Mouse (Mus musculus) ES-Bruce4 (cell line): Measurements from ENCODE around the gene Gnb5. TPM values are rescaled to one million over a fixed set of nuclear protein-coding genes. Genes with fewer than 3 reads are reported as not detected.

ENCODE experiments used
- H3K27ac ChIP-seq: 2 replicates; pipeline ENCODE4 v1.5.1; 2012; ENCODE audit warnings: low read length, inconsistent platforms; ENCODE audit not compliant: insufficient read depth
- H3K27me3 ChIP-seq: 2 replicates; pipeline ENCODE4 v1.6.1; 2012; ENCODE audit warnings: mild to moderate bottlenecking, low read length, inconsistent platforms; ENCODE audit not compliant: control insufficient read depth, poor library complexity, insufficient read depth, severe bottlenecking
- H3K36me3 ChIP-seq: 2 replicates; pipeline ENCODE4 v1.6.1; 2012; ENCODE audit warnings: inconsistent platforms, mild to moderate bottlenecking, low read length, moderate library complexity; ENCODE audit not compliant: control insufficient read depth, poor library complexity, insufficient read depth, severe bottlenecking
- H3K4me1 ChIP-seq: one replicate; pipeline ENCODE4 v1.8.1; 2011; ENCODE audit warnings: low read length; ENCODE audit not compliant: control insufficient read depth, insufficient read depth
- H3K4me3 ChIP-seq: 2 replicates; pipeline ENCODE4 v1.5.1; 2011; ENCODE audit warnings: low read depth, mild to moderate bottlenecking, low read length
- H3K9ac ChIP-seq: 2 replicates; pipeline ENCODE4 v1.6.1; 2012; ENCODE audit warnings: low read depth, mild to moderate bottlenecking, inconsistent platforms; ENCODE audit not compliant: poor library complexity, severe bottlenecking
- H3K9me3 ChIP-seq: replicated peaks from 2 replicates; pipeline ENCODE4 v1.6.1; 2012; ENCODE audit warnings: mild to moderate bottlenecking, low read length, inconsistent platforms; ENCODE audit not compliant: control insufficient read depth, poor library complexity, insufficient read depth, severe bottlenecking
- CTCF ChIP-seq: IDR thresholded peaks from one replicate; pipeline ENCODE4 v1.8.1; 2011; ENCODE audit warnings: low read depth, low read length
- EP300 ChIP-seq: IDR thresholded peaks from 2 replicates; pipeline ENCODE4 v1.6.1; 2011; ENCODE audit warnings: low read depth, low read length; ENCODE audit not compliant: insufficient read depth
- POLR2A ChIP-seq: IDR thresholded peaks from one replicate; pipeline ENCODE4 v1.8.1; 2011; ENCODE audit warnings: low read length; ENCODE audit not compliant: insufficient read depth
- polyA plus RNA-seq: library from polyadenylated mRNA; stranded (reverse); fragments of >200 nt; gene quantifications from 2 replicates; pipeline ENCODE4 v1.2.4, GENCODE M21; 2011; ENCODE audit warnings: low read depth; ENCODE audit not compliant: missing spikeins, insufficient read depth, insufficient read length

Gnb5 gene
- polyA plus RNA-seq, 1 experiment = 3.3 TPM

DNA sequence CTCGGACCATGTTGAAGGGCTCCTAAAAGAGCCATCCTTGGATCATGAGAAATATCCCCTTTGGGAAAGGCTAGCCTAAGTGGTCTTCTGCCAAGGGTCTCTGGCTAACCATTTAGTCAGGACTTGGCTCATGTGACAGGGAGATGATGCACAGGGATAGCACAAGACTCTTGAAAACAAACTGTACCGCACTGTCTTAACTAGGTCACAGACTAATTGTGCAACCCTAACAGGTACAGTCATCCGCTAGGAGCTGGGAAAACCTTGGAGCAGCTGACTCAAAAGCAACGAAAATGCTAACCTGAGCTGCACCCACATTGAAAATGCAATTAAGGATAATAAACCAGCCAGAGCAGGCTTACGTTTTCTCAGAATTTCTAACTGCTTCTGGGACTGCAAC is 60.1 kb downstream of the Gnb5 start:
- Histone ChIP-seq H3K4me3 (no peak overlapping the region), H3K27ac (0 out of 2 replicates have a peak overlapping the region, but pooled peaks have one; percentile 8), H3K4me1 (peaks cover 10% of the 10 kb centered on the region), H3K9me3 (no peaks in the 10 kb centered on the region), H3K27me3 (no peaks in the 10 kb centered on the region), H3K36me3 (no peaks in the 10 kb centered on the region), H3K9ac (no peak overlapping the region)
- TF ChIP-seq EP300 = no peak
- no peak for TF ChIP-seq POLR2A
- no peak for TF ChIP-seq CTCF

DNA sequence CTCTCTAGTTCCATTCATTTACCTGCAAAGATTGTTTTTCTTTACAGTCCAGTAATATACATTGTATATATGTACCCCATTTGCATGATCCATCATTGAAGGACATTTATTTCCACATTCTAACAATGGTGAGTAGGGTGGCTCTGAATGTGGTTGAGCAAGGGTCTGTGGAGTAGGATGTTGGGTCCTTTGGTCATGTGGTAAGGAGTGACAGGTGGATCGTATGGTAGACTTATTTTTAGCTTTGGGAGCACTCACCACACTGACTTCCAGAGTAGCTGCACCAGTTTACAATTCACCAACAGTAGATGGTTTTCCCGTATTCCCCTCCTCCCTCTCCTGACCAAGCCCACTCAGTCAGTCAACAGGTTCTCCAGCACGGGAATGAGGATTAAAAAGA is 62.7 kb downstream of the Gnb5 start:
- Histone ChIP-seq H3K4me1 (peaks cover 6% of the 10 kb centered on the region), H3K9ac (no peak overlapping the region), H3K27me3 (no peaks in the 10 kb centered on the region), H3K36me3 (no peaks in the 10 kb centered on the region), H3K27ac (no peak overlapping the region), H3K9me3 (no peaks in the 10 kb centered on the region), H3K4me3 (no peak overlapping the region)
- TF ChIP-seq EP300 (no peak), CTCF (no peak), POLR2A (no peak)

DNA sequence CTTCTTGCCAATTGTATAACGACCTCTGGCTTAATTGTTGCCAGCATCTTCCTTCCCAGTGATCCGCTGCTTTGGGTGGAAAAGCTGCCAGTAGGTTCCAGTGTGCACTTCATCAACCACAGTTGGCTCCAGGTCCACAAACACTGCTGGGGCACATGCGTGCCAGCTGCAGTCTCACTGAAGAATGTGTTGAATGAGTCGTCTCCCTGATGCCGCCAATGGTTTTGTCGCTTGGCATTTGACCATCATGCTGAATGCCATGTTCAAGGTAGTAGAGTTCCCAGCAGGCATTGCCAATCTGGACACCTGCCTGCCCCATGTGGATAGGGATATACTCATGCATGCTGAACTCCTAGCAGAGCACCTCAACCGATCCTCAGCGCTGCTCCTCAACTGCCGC is 69.5 kb downstream of the Gnb5 start:
- TF ChIP-seq POLR2A (no peak), EP300 (no peak), CTCF (no peak)
- Histone ChIP-seq H3K27ac (no peak overlapping the region), H3K4me1 (peaks cover 8% of the 10 kb centered on the region), H3K9ac (no peak overlapping the region), H3K36me3 (no peaks in the 10 kb centered on the region), H3K4me3 (no peak overlapping the region), H3K27me3 (no peaks in the 10 kb centered on the region), H3K9me3 (no peaks in the 10 kb centered on the region)

DNA sequence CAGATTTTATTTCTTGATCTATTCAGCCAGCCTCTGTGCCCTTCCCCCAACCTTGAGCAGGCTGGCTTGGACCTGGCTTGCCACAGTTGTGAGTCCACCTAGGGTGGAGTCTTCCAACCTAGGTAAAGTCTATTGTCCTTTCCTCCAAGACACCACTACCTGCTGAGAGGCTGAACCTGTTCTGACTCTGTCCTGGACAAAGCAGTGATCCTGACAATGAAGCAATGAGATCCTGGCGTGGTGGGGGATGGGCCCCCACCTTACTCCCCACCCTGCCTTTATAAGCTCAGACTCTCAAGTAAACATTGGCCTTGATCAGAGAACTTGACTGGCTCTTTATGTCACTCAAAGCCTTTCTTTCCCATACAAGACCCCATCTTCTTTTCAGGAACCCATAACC is 70.3 kb downstream of the Gnb5 start:
- TF ChIP-seq CTCF (no peak), EP300 (peak; percentile 97)
- Histone ChIP-seq H3K36me3 (no peaks in the 10 kb centered on the region), H3K9me3 (no peaks in the 10 kb centered on the region), H3K27ac (peak overlapping the region; percentile 86), H3K4me1 (peaks cover 8% of the 10 kb centered on the region), H3K9ac (no peak overlapping the region), H3K27me3 (no peaks in the 10 kb centered on the region), H3K4me3 (no peak overlapping the region)

DNA sequence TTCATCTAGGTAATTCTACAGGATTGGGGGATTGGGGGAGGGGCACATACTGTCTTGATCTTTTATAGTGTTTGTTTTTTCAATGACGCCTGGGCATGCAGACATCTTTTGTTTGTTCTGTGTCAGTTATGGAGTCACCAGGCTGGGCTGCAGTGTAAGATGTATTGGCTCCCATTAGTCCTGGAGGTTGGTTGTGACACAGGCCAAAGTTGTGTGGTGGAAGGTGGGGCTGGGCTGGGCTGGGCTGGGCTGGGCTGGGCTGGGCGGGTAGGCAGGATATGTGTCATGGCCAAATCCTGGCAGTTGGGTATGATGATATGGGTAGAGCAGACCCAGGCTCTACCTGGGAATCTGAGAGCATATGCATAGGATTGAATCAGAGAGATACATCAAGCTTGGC is 72.7 kb downstream of the Gnb5 start:
- TF ChIP-seq CTCF (no peak), EP300 (no peak), POLR2A (no peak)
- Histone ChIP-seq H3K36me3 (no peaks in the 10 kb centered on the region), H3K27me3 (no peaks in the 10 kb centered on the region), H3K4me3 (no peak overlapping the region), H3K9ac (no peak overlapping the region), H3K4me1 (peaks cover 6% of the 10 kb centered on the region), H3K9me3 (no peaks in the 10 kb centered on the region), H3K27ac (no peak overlapping the region)

DNA sequence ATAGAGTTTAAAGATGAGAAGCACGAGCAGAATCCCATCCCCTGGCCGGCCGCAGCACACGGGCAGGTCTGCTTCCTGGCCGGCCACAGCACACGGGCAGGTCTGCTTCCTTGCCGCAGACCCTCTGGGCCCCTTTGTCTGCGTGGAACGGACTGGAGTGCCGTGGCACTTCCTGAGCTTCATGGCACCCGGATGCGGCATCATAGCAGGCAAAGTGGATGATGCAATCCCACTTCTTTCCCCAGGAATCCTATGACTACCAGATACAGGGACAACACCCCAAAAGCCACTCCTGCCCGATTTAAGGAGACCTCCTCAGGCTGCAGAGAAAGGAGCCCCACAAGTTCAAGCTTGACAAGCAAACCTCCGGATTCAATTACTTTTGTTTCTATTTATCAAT is 76.7 kb downstream of the Gnb5 start:
- no peaks in the 10 kb centered on the region for H3K27me3 ChIP-seq
- peak overlapping the region; percentile 20; the same call in 1 of the 2 replicates for H3K4me3 ChIP-seq
- no peak for TF ChIP-seq CTCF
- TF ChIP-seq POLR2A = no peak
- TF ChIP-seq EP300 = no peak
- no peaks in the 10 kb centered on the region for H3K9me3 ChIP-seq
- 0 out of 2 replicates have a peak overlapping the region, but pooled peaks have one; percentile 12 for H3K27ac ChIP-seq
- peaks cover 4% of the 10 kb centered on the region for H3K4me1 ChIP-seq
- peaks cover 13% of the 10 kb centered on the region for H3K36me3 ChIP-seq
- H3K9ac ChIP-seq = peak overlapping the region; percentile 9; the same call in 1 of the 2 replicates
